Mouse (Mus musculus) mouse trophoblast stem cell (cell line): ENCODE measurements at regions not wholly inside any gene's neighbourhood (a gene's known extent, or its start where the extent isn't known, plus 50 kb on each side); places are given as distances from the start of the nearest gene placed in this dataset.

Experiments used
- in situ Hi-C, 2 experiments: fragments of 300-500 bp; cut with MseI, MboI; formaldehyde crosslinking; loops; 2 replicates in 1 of 2; 3 replicates in 1 of 2; pipeline ENCODE4 v1.15.1; 2025

GRCm38 (mm10) chr2:51342421-51342820 is 193.5 kb upstream of the Rnd3 start:
- in situ Hi-C loops: no loop called here

GRCm38 (mm10) chr2:51334437-51334836 is 185.5 kb upstream of the Rnd3 start:
- in situ Hi-C loops: no loop called here

- in situ Hi-C loops: no loop called here
These were observed 178.2 kb upstream of the Rnd3 start for GRCm38 (mm10) chr2:51327081-51327480.

- in situ Hi-C loops: no loop called here
These were observed 172.8 kb upstream of the Rnd3 start for GRCm38 (mm10) chr2:51321676-51322075.

- in situ Hi-C loops: no loop called here
These were observed 167.5 kb upstream of the Rnd3 start for GRCm38 (mm10) chr2:51316452-51316851.

- in situ Hi-C loops: no loop called here
These were observed 164.5 kb upstream of the Rnd3 start for GRCm38 (mm10) chr2:51313414-51313813.

- in situ Hi-C loops: no loop called here
These were observed 157.3 kb upstream of the Rnd3 start for GRCm38 (mm10) chr2:51306257-51306656.

- in situ Hi-C loops: no loop called here
These were observed 156.5 kb upstream of the Rnd3 start for GRCm38 (mm10) chr2:51305411-51305810.

- in situ Hi-C loops: no loop called here
These were observed 155.8 kb upstream of the Rnd3 start for GRCm38 (mm10) chr2:51304694-51305093.

- in situ Hi-C loops: no loop called here
These were observed 141.8 kb upstream of the Rnd3 start for GRCm38 (mm10) chr2:51290659-51291260.

GRCm38 (mm10) chr2:51288678-51289077 is 139.8 kb upstream of the Rnd3 start:
- in situ Hi-C loops: no loop called here

- in situ Hi-C loops: no loop called here
These were observed 136.7 kb upstream of the Rnd3 start for GRCm38 (mm10) chr2:51285632-51286031.

- in situ Hi-C loops: no loop called here
These were observed 135.9 kb upstream of the Rnd3 start for GRCm38 (mm10) chr2:51284781-51285225.

GRCm38 (mm10) chr2:51279396-51280045 is 130.6 kb upstream of the Rnd3 start:
- in situ Hi-C loops: no loop called here

GRCm38 (mm10) chr2:51278824-51279223 is 129.9 kb upstream of the Rnd3 start:
- in situ Hi-C loops: no loop called here

- in situ Hi-C loops: no loop called here
These were observed 129.4 kb upstream of the Rnd3 start for GRCm38 (mm10) chr2:51278356-51278755.

GRCm38 (mm10) chr2:51276591-51276990 is 127.7 kb upstream of the Rnd3 start:
- in situ Hi-C loops: no loop called here

GRCm38 (mm10) chr2:51273300-51273699 is 124.4 kb upstream of the Rnd3 start:
- in situ Hi-C loops: no loop called here

- in situ Hi-C loops: no loop called here
These were observed 119.6 kb upstream of the Rnd3 start for GRCm38 (mm10) chr2:51268532-51268931.

- in situ Hi-C loops: no loop called here
These were observed 118.8 kb upstream of the Rnd3 start for GRCm38 (mm10) chr2:51267662-51268061.

- in situ Hi-C loops: no loop called here
These were observed 113.6 kb upstream of the Rnd3 start for GRCm38 (mm10) chr2:51262506-51262905.

GRCm38 (mm10) chr2:51250798-51251197 is 101.9 kb upstream of the Rnd3 start:
- in situ Hi-C loops: no loop called here

- in situ Hi-C loops: no loop called here
These were observed 92.7 kb upstream of the Rnd3 start for GRCm38 (mm10) chr2:51241573-51241972.

GRCm38 (mm10) chr2:51240000-51240399 is 91.1 kb upstream of the Rnd3 start:
- in situ Hi-C loops: no loop called here
